Mouse (Mus musculus): Measurements from ENCODE around the gene Enthd1.

Gene Enthd1

DNA sequence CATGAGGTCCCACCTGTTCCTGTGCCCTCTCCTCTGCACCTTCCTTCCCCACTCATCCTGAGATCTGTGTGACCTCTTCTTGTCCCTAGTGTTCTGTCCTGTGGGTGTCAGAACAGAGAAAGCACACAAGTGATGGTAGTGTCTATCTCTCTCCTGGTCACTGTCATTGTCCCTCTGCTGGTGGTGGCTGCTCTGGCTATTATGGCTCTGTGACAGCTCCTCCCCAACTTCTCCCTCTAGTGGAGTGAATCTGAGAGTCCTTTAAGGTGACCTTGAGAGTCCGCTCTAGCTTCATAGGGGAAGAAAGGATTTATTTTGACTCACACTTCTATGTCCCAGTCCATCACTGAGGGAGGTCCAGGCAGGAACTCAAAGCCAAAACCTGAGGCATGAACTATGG is 79.4 kb downstream of the Enthd1 start:
- peak; percentile 32 for DNase-seq (ENCODE audit: low spot score)

GRCm38 (mm10) chr15:80483041-80483705 is 81.8 kb downstream of the Enthd1 start:
- no peak for DNase-seq (ENCODE audit: low spot score)

DNA sequence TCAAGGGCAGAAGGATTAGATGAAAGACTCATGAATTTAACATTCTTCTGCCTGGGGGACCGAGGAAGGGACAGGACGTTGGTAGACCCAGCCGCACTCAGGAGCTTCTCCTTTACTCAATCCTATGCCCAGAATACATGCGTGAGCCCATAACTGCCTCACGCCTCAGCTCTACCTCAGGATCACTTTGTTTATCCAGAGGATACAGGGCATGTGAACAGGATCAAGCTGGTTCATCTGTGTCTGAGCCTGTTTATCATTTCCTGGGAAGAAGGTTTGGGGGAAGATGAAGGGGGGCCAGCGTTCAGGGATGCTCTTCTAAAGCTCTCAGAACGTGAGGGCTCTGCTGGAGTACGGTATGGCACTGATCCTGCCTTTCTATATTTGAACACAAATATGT is 82.6 kb downstream of the Enthd1 start:
- DNase-seq (ENCODE audit: low spot score) = no peak

- DNase-seq (ENCODE audit: low spot score) = no peak
Measured at GRCm38 (mm10) chr15:80474429-80475002, 90.4 kb downstream of the Enthd1 start.

DNA sequence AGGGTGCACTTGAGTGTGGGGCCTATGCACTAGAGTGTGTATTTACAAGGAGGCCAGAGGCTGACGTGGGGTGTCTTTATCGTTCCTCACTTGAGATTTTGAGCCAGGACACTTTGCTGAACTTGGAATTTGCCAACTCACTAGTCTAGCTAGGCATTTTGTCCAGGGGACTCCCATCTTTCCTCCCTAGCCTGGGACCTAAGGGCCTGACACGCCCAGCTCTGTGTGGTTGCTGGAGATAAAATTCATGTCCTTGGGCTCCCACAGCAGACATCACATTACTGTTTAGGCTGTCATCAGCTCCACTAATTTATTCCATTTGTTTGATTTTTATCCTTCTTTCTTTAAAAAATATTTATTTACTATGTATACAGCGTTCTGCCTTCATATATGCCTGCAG is 97.1 kb downstream of the Enthd1 start:
- DNase-seq (ENCODE audit: low spot score) = no peak

GRCm38 (mm10) chr15:80462106-80462505 is 102.8 kb downstream of the Enthd1 start:
- DNase-seq (ENCODE audit: low spot score) = peak; percentile 80

- no peak for DNase-seq (ENCODE audit: low spot score)
Measured at GRCm38 (mm10) chr15:80461446-80461845, 103.5 kb downstream of the Enthd1 start.

DNA sequence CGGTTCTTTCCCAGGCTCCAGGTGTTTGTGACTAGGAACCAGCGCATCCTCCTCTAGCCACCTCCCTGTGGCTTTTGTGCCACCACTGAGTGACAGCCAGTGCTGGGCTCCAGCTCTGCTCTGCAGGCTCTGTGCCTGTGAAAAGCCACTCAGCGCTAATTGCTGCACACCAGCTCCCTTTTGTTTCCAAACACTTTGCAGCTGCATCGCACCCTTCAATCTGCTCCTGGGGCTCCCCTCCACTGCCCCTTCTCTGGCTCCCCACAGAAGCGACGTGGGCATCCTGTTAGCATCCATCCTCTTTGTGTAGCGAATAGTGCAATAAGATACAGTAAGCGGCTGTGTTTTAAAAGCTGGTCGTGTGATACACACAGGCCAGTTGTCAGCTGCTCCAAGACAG is 104.9 kb downstream of the Enthd1 start:
- no peak for DNase-seq (ENCODE audit: low spot score)

DNA sequence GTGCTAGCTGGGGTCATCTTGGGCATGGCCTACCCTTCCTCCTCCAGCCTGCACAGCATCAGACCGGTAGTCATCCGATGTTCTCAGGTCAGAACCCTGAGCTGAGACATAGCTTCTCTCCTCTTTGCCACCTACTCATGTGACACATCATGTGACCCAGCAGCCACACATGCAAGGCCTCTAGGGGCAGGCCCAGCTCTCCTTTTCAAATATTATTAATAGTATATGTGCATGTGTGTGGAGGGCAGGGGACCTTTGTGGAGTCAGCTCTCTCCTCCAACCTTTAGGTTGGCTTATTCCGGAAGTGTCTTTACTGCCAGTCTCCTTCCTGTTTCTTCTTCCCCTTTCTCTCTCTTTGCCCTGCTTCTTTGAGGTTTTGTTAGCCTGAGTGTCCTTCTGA is 107.0 kb downstream of the Enthd1 start:
- no peak for DNase-seq (ENCODE audit: low spot score)

DNA sequence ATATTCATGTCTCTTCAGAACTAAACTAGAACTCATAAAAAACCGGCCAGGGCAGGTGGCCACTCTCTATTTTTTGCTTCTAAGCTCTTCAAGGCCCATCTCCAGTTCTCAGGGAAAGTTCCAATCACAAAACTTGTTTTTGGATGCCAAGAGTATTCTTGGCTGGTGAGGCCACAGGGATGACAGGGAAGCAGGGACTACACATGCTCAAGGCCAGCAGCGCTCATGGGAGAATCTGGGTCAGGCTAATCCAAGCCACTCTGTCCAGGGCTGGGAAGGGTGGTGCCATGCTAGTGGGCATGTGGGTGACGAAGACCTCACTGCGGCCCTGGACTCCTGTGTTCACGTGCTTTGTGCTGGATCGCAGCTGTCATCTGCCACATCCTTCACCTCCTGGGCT is 110.5 kb downstream of the Enthd1 start:
- no peak for DNase-seq (ENCODE audit: low spot score)

DNA sequence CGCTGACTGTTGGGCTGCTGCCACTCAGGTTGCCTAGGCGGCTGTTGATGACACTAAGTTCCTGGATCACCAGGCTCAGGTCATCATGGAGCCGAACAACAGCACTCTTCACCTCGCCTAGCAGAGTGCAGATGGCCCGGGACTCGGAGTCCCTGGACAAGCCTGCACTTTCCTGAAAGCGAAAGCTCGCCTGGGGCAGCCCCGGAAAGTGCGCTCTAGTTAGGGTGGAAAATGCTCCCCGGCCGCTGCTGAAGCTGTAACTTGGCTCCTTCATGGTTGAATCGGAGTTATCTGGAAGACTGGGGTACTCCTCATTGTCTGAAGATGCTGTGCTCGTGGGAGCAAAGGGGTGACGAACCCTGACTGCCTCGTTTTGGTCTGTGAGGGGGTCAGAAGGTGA is 112.5 kb downstream of the Enthd1 start:
- DNase-seq (ENCODE audit: low spot score) = no peak

DNA sequence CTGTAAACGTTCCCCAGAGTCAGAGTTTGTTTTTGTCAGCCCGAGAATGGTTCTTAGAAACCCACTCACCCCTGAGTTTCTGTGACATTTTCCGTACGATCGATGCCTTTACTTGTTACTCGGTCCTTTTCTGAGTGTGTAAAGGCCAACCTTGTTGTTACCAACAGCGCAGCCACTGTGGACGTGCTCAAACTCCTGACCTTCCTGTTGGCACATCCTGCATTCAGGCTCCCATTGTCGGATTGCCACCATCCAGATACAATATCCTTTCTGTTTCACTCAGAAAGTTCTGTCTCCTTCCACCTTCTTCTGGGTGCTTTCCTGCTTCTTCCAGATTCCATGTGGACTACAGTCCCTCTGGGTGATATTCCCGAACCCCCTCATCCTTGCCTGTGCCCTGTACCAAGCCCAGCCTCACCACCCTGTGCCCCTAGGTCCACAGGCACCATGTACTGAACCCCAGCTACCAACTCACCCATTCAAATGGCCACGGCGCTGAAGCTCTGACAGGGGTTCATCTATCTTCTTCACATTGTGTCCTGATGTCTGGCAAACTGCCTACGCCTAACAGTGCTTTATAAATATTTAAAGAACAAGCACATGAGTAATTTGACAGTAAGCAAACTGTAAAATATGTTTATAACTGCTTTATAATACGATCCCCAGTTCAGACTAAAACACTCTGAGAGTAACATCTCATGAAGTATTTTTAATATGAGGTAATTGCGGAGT is 118.8 kb downstream of the Enthd1 start:
- DNase-seq (ENCODE audit: low spot score) = no peak

DNA sequence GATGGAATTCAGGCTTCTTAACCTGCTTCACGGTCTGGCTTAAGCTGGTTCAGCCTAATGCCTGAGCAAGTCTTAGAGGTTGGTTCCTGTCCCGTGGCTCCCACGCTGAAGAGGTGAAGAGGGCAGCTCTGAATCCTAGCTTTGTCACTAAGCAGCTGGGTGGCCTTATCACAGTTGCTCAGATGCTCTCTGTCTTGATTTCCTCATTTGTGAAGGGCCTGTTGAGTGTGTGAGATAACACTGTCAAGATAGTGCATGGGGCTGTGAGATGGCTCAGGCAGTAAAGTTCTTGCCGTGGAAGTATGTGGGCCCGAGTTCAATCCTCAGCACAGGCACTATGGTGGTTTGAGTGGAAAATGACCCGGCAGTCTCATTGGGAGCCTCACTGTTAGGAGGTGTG is 124.8 kb downstream of the Enthd1 start:
- DNase-seq (ENCODE audit: low spot score) = no peak

GRCm38 (mm10) chr15:80438423-80438822 is 126.5 kb downstream of the Enthd1 start:
- DNase-seq (ENCODE audit: low spot score) = no peak

- DNase-seq (ENCODE audit: low spot score) = no peak
Measured at GRCm38 (mm10) chr15:80437996-80438395, 127.0 kb downstream of the Enthd1 start.

GRCm38 (mm10) chr15:80436961-80437360 is 128.0 kb downstream of the Enthd1 start:
- no peak for DNase-seq (ENCODE audit: low spot score)

DNA sequence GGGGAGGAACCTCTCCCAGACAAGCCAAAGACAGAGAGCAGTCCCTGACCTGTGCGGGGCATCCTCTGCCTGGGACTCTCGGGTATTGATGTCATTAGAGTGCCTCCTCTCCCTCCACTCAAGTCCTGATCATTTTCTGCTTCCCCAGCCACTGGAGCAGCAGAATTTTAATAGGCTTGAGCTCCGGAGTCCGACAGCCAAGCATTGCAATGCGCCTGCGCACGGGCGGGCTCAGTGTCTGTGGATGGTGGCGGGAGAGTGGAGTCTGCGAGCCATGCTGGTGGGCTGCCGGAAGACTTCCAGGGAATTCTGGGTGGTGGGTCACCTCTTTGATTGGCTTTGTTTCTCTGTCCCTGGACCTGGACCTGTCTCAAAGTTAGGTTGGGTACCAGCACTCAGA is 134.6 kb downstream of the Enthd1 start:
- no peak for DNase-seq (ENCODE audit: low spot score)

DNA sequence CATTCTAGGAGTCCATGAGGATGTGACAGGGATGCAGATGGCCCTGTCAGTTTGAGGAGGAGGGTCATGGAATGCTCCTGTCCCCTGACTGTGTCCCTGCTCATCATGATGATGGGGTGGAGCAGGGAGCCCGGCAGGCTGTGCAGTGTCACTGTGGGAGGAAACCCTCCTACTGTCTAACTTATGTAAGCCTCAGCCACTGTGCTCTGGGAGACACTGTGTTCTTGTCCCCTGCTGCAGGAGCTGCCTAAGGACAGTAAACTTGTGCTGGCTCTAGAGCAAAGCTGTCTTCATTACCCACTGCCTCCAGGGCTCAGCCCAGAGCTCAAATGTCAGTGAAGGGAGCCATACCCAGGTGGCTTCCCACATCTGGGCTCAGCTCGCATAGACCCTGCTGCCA is 146.8 kb downstream of the Enthd1 start:
- no peak for DNase-seq (ENCODE audit: low spot score)

DNA sequence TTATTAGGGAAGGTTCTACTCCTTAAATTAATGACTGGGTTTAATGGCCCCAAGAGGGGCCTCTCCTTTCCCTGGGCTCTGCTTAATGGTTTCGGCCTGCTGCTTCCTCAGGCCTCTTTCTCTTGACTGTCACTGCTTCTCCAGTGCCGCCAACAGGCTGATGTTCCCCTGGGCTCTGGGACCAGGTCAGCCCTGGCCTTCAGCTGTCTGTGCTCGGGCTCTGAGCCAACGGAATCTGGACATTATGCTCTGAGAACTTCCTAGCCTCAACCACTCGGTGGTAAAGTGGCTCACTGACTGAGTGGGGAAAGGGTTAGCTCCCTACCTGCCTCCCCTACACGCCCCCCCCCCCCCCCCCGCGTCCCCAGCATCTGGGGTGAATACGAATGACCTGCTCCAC is 147.9 kb downstream of the Enthd1 start:
- DNase-seq (ENCODE audit: low spot score) = no peak

DNA sequence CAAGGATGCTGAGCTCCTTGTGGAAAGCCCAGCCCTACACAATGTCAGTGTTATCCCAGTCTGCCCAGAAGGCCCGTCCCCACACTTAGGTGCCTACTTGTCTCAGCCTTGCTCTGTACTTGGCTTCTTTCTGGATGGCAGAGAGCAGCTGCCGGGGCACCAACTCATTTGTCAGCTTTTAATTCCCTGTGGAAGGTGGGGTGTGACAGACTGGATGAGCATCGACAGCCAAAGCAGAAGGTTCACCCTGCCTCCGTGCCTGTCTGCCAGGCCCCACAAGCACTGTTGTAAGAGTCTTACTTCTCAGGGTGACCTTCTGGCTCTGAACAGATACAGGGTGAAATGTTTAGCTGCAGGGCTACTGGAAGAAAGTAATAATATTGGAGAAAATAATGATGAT is 149.8 kb downstream of the Enthd1 start:
- no peak for DNase-seq (ENCODE audit: low spot score)

DNA sequence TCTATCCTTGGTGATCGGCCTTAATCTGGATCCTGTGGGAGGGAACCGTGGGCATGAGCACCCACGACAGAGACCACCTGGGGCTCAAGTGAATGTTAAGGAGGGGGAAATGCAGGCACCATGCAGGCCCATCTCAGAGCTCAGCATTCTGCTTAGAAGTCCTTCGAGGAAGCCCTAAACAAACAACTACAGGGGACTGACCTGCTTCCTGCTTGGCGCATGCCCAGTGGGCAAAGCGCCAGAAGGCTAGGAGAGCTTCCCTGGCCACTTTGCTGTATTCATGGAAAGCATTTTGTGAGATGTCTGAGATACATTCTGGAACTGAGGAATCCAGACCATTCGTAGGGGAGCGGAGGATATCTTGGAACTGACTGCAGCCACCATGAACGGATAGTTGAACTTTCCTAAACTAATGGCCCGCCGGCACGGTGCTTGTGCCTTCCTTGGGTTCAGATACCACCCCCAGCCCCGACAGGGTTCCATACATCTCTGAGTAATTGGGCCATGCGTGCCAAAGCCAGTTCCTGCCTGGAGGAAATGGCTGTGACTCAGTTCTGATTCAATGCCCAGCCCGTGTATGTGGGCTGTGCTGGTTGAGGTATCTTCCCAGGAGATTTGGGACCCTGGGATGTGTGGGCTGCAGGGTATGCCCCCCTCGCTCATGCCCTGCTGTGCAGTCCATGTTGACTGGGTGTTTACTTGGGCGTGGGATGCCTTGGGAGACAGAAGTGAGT is 150.8 kb downstream of the Enthd1 start:
- DNase-seq (ENCODE audit: low spot score) = no peak

DNA sequence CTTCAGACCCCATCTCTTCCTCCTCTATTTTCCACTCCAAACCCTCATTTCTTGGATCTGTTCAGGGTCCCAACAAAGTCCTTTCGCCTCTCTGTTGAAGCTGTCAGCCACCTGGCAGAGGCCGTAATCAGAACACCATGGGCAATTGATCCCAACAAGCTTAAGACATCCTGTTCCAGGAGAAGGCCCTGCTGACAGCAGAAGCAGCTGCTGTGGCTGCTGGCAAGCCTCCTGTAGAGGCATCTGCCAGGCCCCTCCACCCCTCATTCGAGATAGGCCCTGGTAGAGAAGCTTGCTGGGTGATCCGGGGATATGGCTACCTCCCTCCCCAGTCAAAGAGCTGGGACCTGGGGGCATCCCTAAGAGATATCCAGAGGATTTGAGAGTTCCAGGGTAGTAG is 151.9 kb downstream of the Enthd1 start:
- no peak for DNase-seq (ENCODE audit: low spot score)

- DNase-seq (ENCODE audit: low spot score) = no peak
Measured at GRCm38 (mm10) chr15:80410661-80411060, 154.3 kb downstream of the Enthd1 start.
